Mouse (Mus musculus): ENCODE data around the gene Cd101. TPM values are rescaled to one million over a fixed set of nuclear protein-coding genes. Genes with fewer than 3 reads are reported as not detected.

Cd101 gene
- under 1 TPM in 1 of 2 experiments, not detected in 1; 0.15 TPM for total RNA-seq (2021)
- long read RNA-seq, experiment 1, partial matches to known transcripts: 0 of 1 reads
- long read RNA-seq, experiment 1, other reads (novel, unspliced or antisense): 1 of 1 reads
- long read RNA-seq, experiment 2, partial matches to known transcripts: 1 of 1 reads
- long read RNA-seq, experiment 2, other reads (novel, unspliced or antisense): 0 of 1 reads

DNA sequence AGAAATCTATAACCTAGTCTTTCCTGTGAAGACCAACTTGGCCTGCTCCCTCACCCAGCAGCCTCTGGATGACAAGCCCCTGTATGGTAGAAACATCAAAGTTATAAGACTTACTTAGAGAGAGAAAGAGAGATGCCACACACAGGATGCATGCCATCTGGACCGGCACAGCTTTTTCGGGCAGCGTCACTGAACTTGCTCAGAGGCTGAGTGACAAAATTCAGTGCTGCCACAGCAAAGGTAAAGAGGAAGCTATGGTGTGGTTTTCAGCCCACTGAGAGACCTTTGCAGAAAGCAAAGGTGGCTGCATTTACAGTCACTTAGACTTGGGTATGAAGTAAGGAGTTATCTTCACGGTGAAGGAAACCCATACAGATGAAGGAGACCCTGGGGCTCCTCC lies at the start of gene Cd101:
Gene Cd101 (minus strand): TSS at position 218 of the 400 bp plus-strand sequence.
- no peak for DNase-seq

DNA sequence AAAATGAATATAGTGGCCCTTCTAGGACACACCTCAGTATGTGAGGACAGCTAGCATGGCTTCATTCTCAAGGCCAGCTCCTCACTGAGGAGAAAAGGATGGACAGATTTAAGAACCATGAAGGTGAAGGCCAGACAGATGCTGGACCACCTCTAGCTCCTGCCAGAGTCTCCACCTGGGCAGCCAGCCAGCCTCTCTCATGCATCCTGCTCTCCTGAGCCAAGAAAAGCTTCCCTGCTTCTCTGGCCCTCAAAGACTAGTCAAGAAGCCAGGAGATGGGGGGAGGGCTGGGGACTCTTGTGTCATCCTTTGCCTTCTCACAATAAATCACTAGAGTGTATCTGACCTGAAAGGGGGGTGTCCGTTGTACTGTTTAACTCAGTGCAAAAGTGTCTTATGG lies 49.0 kb upstream of the Cd101 start:
- intact Hi-C loops (cut with DNase I): no loop called here
- DNase-seq: peak in 1 of 2 experiments; percentile 45

More for the DNA sequence above, at the start of gene Cd101:
- intact Hi-C loops (cut with DNase I): no loop called here

DNA sequence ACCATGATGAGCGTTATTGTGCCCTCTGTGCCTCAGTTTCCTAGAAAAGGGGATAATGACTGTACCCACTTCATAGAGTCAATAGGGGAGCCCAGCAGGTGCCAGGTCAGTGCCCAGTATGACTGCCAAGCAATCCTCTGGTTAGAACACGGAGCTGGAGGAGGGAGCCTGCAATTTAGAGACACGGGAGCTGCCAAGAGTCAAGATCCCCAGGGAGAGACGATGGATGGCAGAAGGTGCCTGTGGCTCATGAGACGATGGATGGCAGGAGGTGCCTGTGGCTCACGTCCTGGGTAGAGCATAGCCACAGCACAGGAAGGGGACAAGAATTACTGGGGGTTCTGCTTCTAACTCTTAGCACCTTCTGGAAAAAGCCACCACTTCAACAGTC lies 48.3 kb upstream of the Cd101 start:
- intact Hi-C loops (cut with DNase I): no loop called here
- no peak for DNase-seq

DNA sequence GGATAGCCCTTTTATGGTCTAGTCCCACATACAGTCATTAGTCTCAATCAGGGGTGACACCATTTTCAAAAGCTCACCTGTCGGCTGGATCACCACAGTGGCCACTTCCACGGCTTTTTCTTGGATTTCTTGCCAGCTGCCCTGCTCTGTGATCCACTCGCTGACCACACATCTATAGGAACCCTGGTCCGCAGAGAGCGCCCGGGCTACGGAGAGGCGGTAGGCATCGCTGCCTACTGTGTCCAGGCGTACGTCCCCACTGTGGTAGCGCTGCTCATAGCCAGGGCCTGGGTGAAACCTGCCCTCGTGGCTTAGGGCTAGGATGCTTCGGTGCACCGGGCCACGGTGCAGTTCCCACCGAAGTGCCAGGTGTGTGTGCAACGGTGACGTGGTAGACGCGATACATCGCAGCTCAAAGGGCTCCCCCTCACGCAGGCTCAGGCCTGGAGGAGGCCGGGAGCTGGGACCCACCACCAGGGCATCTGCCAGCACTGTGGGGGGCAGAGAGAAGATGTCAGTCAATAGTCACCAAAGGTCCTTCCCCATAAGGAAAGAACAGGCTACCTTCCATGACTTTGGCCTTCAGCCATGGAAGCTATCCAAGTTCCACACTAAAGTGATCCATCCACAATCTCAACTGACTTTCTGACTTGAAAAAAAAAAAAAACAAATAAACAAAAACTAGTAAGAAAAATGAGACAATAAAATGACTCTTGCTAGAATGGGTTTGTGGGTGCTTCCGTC lies 47.8 kb upstream of the Cd101 start:
- intact Hi-C loops (cut with DNase I): no loop called here
- DNase-seq: no peak

DNA sequence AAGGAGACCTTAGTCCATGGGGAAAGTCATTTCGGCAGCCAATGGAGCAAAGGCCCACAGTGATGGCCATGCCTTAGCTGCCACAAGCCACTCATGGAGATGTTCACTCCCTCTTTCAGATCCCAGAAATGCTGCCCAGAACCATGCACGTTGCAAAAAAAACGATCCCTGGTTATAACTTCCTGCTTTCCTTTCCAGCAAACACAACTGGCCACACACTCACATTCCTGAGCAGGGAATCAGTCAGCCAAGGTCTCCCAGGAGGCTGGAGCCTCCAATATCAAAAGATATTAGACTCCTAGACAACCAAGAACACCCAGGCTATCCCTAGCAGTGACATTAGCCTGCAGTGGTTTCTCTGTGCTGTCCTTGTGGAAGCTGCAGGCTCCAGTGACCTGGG lies 46.5 kb upstream of the Cd101 start:
- intact Hi-C loops (cut with DNase I): no loop called here
- no peak for DNase-seq

DNA sequence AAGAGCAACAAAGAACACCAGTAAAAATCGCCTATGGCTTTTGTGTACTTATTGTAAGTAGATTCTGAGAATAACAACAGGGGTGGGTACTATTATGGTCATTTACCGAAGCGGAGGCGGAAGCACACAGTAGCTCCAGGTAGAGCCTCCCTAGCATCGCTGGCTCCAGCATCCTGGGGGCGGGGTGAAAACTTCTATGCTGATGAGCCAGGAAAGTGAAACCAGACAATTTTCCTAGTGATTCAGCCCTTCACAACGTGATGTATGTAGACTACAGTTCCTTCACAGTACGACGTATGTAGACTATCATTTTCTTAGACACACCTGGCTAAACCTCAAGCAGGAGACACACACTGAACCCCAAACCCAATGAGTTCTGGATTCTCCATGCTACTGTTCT lies 44.0 kb upstream of the Cd101 start:
- no peak for DNase-seq
- intact Hi-C loops (cut with DNase I): no loop called here

DNA sequence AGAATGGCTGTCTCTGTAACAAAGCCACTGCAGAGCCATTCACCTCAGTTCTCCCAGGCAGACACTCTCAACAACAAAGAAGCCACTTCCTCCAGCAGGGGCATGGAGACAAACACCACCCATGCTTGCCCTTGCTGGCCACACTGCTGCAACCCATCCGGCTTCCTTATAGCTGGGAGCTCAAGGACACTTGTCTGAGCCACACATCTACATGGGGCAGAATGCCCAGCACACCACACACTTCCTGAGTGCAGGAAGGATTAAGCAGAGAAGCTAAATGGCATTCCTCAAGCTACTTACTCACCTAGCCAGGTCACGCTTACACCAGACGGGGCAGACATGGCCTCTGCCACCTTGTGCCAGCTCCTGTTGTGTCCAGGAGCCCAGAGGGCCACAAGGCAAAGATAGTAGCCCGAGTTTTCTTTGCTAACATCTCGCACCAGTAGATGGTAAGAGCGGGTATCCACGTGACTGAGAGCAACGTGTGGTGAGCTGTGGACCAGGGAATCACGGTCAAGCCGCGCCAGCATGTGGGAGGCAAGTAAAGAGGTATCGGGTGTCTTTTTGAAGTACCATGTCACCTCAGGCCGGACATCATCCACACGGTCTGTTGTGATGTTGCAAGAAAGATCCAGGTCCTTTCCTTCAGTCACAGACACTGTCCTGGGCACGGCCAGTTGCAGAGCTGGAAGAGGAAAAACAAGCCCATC lies 43.3 kb upstream of the Cd101 start:
- intact Hi-C loops (cut with DNase I): no loop called here
- DNase-seq: no peak

DNA sequence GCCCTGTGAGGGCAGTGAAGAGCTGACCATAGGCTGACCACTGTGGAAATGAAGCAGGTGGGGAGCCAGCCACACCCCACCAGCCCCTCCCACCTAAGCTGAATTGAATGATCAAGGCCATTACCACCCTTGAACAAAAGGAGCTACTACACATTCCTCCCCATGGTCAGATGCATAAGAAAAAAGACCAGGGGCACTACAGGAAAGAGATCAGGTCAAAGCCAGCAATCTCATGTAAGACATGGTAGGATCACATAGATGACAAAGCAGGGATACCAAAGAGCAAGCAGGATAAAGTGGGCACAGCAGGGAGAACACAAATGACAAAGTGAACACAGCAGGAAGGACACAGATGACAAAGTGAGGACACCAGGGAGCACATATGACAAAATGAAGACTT lies 42.2 kb upstream of the Cd101 start:
- intact Hi-C loops (cut with DNase I): no loop called here
- no peak for DNase-seq

DNA sequence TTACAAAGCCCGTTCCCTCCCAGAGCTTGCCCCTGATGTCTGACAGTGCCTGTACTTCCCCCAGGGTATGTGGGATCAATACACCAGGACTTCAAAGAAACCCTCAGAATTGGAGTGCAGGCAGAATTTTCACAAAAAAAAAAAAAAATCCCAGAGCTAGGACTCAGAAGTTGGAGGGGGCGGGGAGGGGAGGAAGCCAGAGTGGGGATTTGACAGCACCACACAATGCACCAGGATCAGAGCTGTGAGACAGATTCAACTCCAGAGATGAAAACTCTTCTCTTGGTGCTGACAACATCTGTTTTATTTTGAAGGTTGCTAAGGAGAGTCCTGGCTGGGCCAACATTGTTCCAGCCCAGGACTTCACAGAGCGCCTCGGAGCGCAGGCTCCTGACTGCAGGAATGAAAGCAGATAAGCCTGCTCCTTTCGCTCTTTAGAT lies 41.5 kb upstream of the Cd101 start:
- intact Hi-C loops (cut with DNase I): no loop called here

DNA sequence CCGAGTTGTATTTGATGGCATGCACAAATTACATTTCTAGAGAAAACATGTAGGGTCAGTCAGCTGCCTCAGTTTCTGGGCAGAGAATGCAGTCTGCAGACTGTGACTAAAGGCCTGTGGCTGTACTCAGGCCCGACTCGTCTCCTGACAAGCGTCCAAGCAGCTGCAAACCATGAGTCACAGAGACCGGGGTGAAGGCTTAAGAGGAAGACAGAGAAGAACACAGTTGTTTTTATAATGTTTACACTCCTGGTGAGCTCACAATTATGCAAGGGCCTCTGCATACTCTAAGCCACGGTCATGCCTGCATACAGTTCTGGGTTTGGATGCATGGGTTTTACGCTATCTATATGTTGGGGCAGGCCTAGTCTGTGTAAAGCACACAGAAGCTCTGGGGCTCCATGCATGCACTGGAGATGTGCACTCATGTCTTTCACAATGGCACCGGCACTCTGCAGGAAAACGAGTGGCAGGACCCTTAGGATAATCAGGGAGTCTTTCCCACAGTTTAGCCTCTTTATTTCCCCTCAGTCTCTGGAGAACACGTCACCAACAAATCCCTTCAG lies 41.0 kb upstream of the Cd101 start:
- intact Hi-C loops (cut with DNase I): no loop called here
- peak; percentile 54 to 75 for DNase-seq

More for the DNA sequence above, 41.5 kb upstream of the Cd101 start:
- no peak for DNase-seq

DNA sequence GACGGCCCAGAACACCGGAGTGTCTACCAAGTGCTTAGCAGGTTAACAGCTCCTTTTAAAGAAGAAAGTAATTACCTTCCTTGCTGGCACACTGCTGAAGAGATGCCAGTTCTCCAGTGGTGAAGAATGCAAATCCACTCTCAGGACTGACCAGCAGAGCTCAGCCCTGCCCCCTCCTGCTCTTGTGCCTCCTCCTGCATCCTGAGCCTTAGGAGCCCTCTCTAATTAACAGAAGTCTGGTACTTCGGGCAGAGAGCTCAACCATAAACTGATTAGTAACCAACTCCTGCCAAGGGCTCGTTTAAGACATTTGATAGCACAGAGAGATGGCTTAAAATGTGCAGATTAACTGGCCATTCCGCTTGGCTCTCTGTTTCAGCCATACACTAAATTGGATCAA lies 39.3 kb upstream of the Cd101 start:
- intact Hi-C loops (cut with DNase I): no loop called here
- DNase-seq: no peak

DNA sequence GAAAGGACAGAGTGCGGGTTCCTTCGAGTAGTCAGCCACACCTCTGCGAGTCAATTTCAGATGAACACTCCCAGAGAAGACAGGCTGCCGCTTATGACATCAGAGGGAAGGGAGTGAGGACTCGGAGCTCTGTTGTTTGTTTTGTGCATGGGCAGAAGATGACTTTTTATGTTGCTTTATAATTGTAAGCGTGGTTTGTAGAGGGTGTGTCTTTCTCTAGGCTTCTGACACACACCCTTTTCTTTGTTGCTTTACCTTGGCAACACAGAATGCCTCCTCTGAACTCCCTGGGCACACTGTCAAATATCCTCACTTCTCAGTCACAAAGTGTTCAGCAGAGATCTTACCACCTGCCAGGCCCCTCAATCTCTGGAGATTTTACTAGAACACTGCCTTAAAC lies 36.8 kb upstream of the Cd101 start:
- intact Hi-C loops (cut with DNase I): no loop called here
- DNase-seq: no peak

DNA sequence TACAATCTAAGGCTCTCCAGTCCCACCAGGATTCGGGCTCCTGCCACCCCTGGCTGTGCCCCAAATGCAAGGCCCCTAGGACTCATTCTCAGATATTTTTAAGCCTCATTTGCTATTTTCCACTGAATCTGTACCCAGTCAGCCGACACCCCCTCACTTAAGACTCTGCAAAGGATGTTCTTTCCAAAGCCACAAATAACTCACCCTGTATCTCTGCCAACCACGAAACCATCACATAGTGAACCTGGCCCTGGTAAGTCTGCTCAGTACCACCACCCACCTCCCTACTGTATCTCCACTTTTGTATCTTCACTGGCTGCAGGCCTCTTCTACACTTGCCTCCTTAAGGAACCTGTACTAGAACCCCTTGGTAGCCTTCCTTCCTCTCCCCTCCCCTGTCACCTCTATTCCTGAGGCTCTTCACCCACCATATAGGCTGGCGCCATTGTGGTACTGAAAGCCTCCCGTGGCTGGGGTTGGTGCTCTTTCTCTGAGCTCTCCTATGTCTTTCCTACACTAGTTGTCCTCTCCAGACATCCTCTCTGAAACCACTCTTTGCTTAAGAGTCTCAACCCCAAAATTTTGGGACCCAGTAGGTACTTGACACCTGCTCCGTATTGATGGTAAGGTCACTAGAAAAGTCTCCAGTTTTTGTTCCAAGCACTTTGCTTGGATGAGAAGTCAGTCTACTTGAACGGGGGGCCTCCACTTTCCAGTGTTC lies 32.7 kb upstream of the Cd101 start:
- intact Hi-C loops (cut with DNase I): no loop called here
- no peak for DNase-seq

DNA sequence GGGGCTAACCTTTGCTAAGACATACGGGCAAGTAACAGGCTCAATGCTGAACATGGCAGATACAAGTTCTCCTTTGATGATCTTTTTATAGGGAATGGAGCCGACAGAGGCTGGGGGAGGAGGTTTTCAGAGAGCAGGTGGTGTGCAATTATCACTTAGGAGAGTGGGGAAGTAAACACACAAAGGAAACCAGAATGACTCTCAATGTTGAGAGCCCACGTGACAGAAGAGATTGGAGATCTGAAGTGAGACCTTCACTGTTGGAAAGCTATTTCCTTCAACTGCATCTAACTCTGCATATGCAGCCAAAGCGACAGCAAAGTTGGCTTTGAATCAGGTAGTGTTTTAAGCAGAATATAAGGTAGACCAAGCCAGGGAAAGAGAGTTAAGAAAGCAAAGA lies 29.9 kb upstream of the Cd101 start:
- intact Hi-C loops (cut with DNase I): no loop called here
- no peak for DNase-seq

DNA sequence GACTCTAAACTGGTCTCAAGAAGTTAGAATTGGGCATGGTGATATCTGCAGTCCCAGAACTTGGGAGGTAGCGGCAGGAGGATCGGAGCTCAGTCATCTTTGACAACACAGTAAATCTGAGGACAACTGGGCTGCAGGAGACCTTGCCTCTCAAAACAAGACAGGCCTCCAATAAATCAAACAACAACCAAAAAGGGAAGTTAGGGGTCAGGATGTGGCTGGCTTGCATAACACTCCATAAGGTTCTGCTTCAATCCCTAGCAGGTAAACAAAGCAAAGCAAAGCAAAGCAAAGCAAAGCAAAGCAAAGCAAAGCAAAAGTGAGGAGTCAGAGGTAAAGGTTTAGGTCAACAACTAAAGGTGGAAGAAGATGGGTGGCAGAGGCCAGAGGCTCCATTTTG lies 28.8 kb upstream of the Cd101 start:
- no peak for DNase-seq
- intact Hi-C loops (cut with DNase I): no loop called here

DNA sequence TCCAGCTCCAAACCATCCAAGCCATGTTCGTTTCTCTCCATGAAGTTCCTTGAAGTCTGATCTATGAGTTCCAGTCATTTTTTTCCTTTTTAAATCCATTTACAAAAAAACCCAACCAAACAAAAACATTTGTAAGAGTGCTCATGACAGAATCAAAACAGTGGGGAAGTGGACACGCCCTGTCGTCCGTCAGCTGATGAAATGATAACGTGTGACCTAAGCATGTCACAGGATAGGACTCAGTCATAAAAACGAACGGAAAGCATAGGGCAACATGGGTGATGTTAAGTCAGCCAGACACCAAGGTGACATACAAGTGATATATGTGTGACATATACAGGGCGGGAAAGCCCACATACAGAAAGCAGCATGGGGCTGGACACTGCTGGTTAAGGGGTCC lies 25.9 kb upstream of the Cd101 start:
- no peak for DNase-seq
- intact Hi-C loops (cut with DNase I): no loop called here

DNA sequence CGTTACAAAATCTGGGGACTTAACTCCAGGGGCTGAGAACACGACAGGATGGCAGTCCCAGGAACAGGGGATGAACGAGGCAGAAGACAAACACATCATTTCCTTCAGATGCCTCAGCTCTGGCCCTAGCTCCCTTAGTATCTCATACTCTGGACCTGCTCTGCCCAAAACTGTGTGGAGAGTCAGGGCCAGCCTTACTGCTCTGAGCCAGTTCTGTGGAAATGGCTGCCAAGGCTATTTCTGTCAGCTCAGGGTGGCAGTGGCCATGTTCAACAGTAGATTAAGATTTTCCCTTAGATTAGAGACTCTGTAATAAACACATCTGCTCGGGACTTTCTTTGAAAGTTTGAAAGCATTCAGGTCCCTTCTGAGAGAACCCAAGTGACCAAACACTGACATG lies 22.2 kb upstream of the Cd101 start:
- intact Hi-C loops (cut with DNase I): no loop called here
- no peak for DNase-seq

DNA sequence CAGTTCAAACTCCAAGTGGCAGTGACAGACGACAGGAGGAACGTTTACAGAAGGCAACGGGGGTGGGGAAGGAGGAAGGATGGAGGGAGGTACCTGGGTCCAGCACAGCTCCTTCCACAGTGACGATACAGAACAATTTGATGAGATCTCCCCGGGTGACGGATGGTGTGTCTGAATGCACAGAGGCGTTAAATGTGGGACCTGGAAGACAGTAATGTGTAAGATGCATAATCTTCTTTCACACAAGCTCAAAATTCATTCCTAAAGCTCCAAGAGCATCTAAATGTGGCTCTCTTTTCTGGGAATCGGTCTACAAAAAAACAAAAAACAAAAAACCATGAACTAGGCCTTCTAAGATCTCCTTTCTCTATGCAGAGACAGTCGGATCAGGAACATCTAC lies 20.6 kb upstream of the Cd101 start:
- DNase-seq: no peak
- intact Hi-C loops (cut with DNase I): no loop called here

DNA sequence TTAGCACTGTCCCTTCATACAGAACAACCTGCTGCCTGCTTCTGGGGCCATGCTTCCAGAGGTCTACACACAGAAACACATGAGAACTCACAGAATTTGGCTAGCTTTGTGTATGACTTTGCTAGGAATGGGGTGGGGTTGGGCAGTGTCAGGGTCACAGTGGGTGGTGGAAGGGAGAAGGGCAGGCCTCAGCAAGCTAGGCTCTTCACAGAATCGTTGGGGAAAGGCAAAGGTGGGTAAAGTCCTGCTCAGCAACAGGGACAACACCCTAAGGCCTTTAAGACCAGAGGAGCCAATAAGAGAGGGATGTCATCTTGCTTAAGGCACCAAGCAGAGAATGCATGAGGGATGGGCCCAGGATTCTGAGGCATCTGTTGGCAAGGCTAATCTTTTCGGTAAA lies 19.4 kb upstream of the Cd101 start:
- intact Hi-C loops (cut with DNase I): no loop called here
- no peak for DNase-seq

DNA sequence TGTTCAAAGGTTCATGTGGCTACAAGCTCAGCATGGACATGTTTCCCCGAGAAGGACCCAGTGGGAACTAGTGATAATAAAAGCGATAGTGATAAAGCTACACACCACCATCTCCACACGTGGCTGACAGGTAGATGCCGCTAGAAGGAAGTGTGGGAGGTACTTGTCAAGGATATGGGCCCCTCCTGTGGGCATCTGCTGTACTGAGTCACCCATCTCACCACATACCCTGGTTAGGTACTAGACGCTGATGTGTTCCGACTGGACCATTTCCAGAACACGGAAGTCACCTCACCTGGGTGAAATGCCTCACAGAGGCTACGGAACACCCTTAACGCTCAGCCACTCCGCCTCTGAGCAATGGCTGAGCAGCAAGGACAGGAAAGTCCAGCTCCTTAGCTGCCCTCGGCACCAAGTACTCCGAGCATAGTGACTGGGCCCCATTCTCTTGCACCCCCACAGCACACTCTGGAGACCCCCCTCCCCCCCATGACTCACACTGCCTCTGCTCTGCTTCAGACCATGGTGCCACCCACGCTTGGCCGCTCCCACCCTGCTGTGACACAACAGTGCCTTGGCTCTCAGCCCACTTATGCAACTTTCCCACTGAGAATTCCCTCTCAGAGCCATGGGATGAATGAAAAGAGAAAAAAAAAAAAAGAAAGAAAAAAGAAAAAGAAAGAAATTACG lies 18.4 kb upstream of the Cd101 start:
- intact Hi-C loops (cut with DNase I): no loop called here

More for the DNA sequence above, 18.4 kb upstream of the Cd101 start:
- peak; percentile 48 to 75 for DNase-seq

Measured in gastrocnemius, postnatal 36 days (tissue).